Mouse (Mus musculus) adrenal gland, postnatal 25 days (tissue): ENCODE measurements around the gene Olfr1288. TPM values are rescaled to one million over a fixed set of nuclear protein-coding genes. Genes with fewer than 3 reads are reported as not detected.

ENCODE experiments used
- DNase-seq: peaks from one replicate; pipeline ENCODE4 v3.0.0; 2021; ENCODE audit warnings: mixed read lengths
- long read RNA-seq: library from polyadenylated mRNA; stranded (forward); transcript quantifications from one replicate; pipeline ENCODE4 v2.0.0, GENCODE M21; 2021
- total RNA-seq: library from RNA; stranded (reverse); gene quantifications from 2 replicates; pipeline ENCODE4 v1.2.3, GENCODE M21; 2021

Gene Olfr1288
- not detected in 2 replicates for total RNA-seq
- long read RNA-seq = 0 reads

DNA sequence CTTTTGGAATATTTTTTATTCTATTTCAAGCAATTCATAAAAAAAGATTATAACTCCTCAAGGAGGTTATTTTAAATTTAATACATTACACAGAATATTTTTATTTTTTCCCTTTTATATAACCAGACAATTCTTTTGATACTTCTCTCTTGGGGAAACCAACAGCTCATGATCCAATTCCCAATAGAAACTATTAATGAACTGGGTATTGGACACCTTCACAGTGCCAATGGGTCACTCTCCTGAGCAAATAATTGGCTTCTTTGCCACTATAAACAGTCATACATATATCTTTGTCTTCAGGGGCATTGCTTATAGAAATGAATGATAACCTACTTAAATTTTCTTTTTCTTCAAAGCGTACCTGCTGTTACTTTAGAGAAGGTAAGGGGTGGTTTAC, at the start of gene Olfr1288:
Olfr1288 (plus strand) TSS at position 301 of the 400 bp plus-strand sequence.
- DNase-seq = no peak

DNA sequence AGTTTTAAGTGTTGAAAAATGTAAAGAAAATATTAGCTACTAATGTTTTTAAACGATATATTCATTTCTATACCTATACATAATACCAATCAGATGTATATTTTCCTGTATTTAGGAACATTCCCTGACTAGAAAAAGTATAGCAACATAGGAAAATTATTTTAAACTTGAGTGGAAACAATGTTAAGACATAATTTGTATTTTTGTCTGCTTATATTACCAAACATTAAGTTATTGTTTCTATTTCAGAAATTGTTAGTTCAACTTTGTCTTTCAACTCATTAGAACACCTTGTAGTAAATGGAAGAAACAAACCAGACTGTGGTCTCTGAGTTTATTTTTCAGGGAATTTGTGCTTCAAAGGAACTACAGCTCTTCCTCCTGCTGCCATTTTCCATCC, 25.1 kb upstream of the Olfr1288 start, which contains the start of gene Olfr1287:
Olfr1287 (plus strand) TSS at position 301 of the 400 bp plus-strand sequence.
- DNase-seq = no peak

DNA sequence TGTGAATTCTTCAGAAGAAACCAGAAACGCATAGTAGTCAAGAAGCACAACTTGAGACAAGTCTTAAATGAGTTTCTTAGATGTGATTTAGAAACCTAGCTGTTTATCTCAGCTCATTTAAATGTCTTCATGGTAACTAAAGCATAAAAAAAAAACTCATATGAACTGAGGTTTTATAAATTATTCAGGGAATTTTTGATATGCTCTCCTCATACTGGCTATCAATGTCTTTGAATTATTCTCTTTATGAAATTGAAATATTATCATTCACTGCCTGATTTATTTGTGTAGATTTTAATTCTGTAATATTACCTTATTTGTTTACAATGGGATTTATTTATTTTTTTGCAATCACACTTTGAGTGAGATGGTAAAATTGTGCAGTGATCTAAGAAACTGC, 6.6 kb downstream of the Olfr1288 start, which contains the start of gene Olfr1289:
Olfr1289 (plus strand) TSS at position 301 of the 400 bp plus-strand sequence.
- DNase-seq = no peak

DNA sequence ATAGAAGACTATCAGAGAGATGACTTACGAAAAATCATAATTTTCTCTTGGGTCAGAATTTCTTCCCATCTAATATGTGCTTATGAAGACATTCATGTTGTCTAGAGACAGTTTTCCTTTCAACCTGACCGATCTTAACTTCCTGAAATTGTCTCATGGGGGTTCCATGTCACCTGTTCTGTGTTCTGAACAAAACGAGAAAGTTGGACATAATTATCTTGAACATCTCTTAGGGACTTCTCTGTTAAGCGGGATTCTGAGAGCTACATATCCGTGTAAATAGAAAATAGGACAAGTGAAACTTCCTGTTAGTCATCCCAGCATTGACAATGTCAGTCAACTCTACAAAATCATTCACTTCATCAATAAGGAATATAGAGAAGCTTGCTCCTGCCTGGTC, 19.8 kb downstream of the Olfr1288 start, which contains the start of gene Olfr1290:
Olfr1290 (minus strand) TSS at position 101 of the 400 bp plus-strand sequence.
- no peak for DNase-seq

DNA sequence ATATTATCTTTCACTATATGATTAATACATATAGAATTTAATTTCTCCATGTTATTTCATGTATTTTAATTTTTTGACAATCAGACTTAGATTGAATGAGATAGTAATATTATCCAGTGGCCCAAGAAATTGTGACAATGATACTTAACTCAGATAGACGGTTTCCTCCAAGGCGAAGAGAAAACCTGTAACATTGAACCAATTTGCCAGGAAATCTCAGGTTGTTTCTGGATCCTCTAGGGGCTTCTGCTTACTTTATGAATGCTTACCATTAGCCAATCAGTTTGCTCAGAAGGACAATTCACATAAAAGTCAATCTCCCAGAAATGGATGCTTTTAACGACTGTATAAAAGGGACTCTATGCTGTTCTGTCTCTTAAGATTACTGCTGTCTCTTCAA, 23.0 kb downstream of the Olfr1288 start, which contains the start of gene Olfr1291-ps1:
Olfr1291-ps1 (plus strand) TSS at position 301 of the 400 bp plus-strand sequence.
- DNase-seq = no peak

GRCm38 (mm10) chr2:111517451-111517850, 43.5 kb downstream of the Olfr1288 start:
- DNase-seq = no peak

- no peak for DNase-seq
Observed at GRCm38 (mm10) chr2:111524903-111525302, 51.0 kb downstream of the Olfr1288 start, which contains the start of gene Olfr1293-ps. TSS of gene Olfr1293-ps (plus strand) at chr2:111525203.

Other genes starting within 250 kb of the Olfr1288 start
- not detected in 2 replicates for gene 4930430A15Rik, start 244.5 kb upstream of the Olfr1288 start, total RNA-seq
- gene Olfr1275, start 238.8 kb upstream of the Olfr1288 start, total RNA-seq = not detected in 2 replicates
- not detected in 2 replicates for gene Olfr1276, start 219.6 kb upstream of the Olfr1288 start, total RNA-seq
- gene Olfr1277, start 200.0 kb upstream of the Olfr1288 start, total RNA-seq = not detected in 2 replicates
- not detected in 2 replicates for gene Olfr1278, start 184.0 kb upstream of the Olfr1288 start, total RNA-seq
- gene Olfr1279, start 173.5 kb upstream of the Olfr1288 start, total RNA-seq = not detected in 2 replicates
- not detected in 2 replicates for gene Olfr1280, start 160.1 kb upstream of the Olfr1288 start, total RNA-seq
- gene Olfr1281, start 147.6 kb upstream of the Olfr1288 start, total RNA-seq = not detected in 2 replicates
- not detected in 2 replicates for gene Olfr1282, start 138.0 kb upstream of the Olfr1288 start, total RNA-seq
- not detected in 2 replicates for gene Olfr1283, start 107.3 kb upstream of the Olfr1288 start, total RNA-seq
- gene Olfr1284, start 98.6 kb upstream of the Olfr1288 start, total RNA-seq = not detected in 2 replicates
- not detected in 2 replicates for gene Olfr1286, start 51.0 kb upstream of the Olfr1288 start, total RNA-seq
- gene Olfr1287, start 25.0 kb upstream of the Olfr1288 start, total RNA-seq = not detected in 2 replicates
- not detected in 2 replicates for gene Olfr1289, start 6.7 kb downstream of the Olfr1288 start, total RNA-seq
- not detected in 2 replicates for gene Olfr1290, start 19.7 kb downstream of the Olfr1288 start, total RNA-seq
- not detected in 2 replicates for gene Olfr1291-ps1, start 23.1 kb downstream of the Olfr1288 start, total RNA-seq
- not detected in 2 replicates for gene Olfr1293-ps, start 51.1 kb downstream of the Olfr1288 start, total RNA-seq
- not detected in 2 replicates for gene Olfr1294, start 66.2 kb downstream of the Olfr1288 start, total RNA-seq
- gene Olfr1295, start 95.6 kb downstream of the Olfr1288 start, total RNA-seq = not detected in 2 replicates
- gene Olfr1297, start 152.4 kb downstream of the Olfr1288 start, total RNA-seq = not detected in 2 replicates
- gene Olfr1298, start 175.1 kb downstream of the Olfr1288 start, total RNA-seq = not detected in 2 replicates
- gene Olfr1299, start 187.3 kb downstream of the Olfr1288 start, total RNA-seq = not detected in 2 replicates